Mouse (Mus musculus) right cerebral cortex, postnatal 36 days (tissue): ENCODE measurements at regions not wholly inside any gene's neighbourhood (a gene's known extent, or its start where the extent isn't known, plus 50 kb on each side); places are given as distances from the start of the nearest gene placed in this dataset.

ENCODE experiments used
- DNase-seq, 2 experiments: peaks; one replicate each; pipeline ENCODE4 v3.0.0; 2022; ENCODE audit warnings: low spot score in 2 of 2, mixed read lengths in 1 of 2

DNA sequence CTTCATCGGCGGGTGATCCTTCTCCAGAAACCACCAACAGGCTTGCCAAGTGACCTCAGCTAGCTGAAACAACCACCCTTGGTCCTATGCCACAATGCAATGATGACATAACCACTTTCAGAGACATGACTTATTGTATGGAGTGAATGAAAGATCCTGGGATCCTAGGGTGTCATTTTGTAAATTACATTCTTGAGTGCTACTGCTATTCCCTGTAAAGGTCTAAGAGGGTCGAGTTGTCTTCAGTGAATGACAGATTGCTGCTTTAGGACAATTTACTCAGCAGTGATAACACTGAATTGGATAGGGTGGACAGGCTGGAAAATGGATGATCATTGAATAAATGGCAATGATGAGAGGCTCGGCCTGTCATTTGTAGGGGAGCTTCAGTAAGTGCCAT lies 692.4 kb downstream of the Gm9008 start:
- DNase-seq = no peak

DNA sequence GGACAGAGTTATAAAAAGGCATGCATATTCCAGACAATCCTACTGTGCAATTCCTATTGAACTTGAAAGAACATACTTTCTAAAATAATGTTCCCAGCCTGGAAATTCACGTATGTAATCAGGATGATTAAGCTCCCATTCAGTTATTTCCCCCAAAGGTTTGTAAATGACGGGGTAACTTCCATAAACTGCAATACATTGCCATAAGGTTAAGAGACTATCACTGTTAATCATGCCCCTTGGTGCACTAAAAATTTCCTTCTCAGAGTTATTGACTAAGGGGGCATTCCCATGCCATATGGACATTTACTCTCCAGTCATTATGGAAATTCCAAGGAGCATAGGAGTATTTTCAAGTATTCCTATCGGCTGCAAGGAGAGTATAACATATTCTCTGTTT lies 697.6 kb downstream of the Gm9008 start:
- no peak for DNase-seq

DNA sequence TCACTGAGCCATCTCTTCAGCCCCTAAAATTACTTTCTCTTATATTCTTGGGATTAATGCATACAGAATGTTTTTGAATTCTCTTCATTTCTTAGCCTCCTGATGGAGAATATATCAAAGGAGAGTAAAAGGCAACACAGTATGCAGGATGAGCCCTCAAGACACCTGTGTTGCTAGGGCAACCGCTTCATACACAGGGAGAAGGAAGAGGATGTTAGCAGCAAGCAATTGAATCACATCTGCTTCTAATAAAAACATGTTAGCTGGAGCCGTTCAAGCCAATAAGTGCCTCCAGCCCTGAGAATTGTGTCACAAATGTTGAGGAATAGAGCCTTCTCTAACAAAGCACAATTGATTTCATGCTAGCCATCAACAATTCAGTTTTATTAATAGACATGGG lies 698.0 kb downstream of the Gm9008 start:
- DNase-seq = no peak

DNA sequence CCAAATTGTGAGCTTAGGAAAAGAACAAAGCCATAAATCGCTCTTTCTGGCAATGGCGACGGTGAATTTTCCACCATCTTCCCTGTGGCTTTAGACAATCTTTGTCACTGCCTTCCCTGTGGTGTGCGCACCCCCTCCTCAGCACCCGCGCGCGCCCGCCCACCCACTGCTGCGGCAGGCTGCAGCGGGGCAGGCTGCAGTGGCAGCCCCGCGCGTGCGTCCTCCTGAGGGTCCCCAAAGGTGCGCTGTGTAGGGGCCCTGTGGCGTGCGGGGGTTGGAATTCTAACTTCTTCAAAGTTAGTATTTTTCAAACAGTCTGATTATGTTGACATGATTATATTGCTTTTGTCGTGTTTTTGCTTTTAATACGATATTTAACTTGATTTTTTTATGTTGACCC lies 714.9 kb downstream of the Gm9008 start:
- no peak for DNase-seq

DNA sequence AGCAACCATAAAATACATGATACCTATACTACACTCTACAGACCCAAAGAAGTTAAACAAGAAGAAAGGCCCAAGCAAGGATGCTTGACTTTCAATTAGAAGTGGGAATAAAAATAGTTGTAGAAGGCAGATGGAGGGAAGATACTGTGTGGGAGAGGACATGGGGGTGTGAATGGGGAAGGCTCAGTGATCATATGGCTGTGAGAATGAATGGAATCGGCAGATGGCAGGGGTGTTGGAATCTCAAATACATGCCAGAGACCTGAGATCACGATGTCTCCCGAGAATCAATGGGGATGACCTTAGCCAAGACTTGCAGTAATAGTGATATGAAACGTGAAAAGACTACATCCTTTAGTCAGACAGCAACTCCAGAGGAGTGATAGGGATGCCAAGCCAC lies 734.5 kb downstream of the Gm9008 start:
- DNase-seq = peak in 1 of 2 experiments; percentile 1

DNA sequence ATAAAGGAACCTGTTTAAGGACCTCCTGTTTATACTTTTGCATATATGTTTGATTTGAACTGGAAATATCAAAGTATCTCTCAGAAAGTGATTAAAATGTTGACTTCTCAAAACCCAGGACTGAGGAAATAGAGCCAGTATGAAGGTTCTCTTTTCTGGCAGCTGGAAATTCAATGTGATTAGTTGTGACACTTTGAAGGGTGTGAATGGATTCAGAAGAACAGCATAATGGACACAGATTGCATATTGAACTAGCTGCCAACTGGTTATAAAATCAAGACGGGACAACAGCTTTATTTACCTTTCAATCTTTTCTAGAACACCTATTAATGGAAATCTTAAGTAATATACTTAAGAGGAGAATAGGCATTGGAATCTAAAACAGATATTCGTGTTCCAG lies 741.4 kb downstream of the Gm9008 start:
- no peak for DNase-seq
